Mouse (Mus musculus): ENCODE measurements around the gene Ndst2.

- no peak for TF ChIP-seq POLR2A (IDR thresholded peaks at IDR 0.05; ENCODE audit: borderline replicate concordance, insufficient read depth, low read length)
- no peak for TF ChIP-seq CTCF (IDR thresholded peaks at IDR 0.05; ENCODE audit: borderline replicate concordance, insufficient read depth, low read depth, low read length)
These were observed 34.2 kb upstream of the Ndst2 start for GRCm38 (mm10) chr14:20768581-20768980.

Measured in cerebellum, adult 2 months (tissue).